Mouse (Mus musculus) spleen, adult 2 months (tissue): ENCODE results near the gene Polrmt.

Experiments used
- CTCF ChIP-seq: fragments of 200-500 bp; IDR thresholded peaks from 2 replicates; pipeline ENCODE4 v1.5.1; 2011; ENCODE audit warnings: mild to moderate bottlenecking, inconsistent platforms; ENCODE audit not compliant: insufficient read depth, insufficient read length, insufficient replicate concordance; ENCODE audit errors: extremely low read depth
- POLR2A ChIP-seq: fragments of 200-500 bp; IDR thresholded peaks from 2 replicates; pipeline ENCODE4 v1.6.1; 2011; ENCODE audit warnings: low read depth, low read length, inconsistent platforms

DNA sequence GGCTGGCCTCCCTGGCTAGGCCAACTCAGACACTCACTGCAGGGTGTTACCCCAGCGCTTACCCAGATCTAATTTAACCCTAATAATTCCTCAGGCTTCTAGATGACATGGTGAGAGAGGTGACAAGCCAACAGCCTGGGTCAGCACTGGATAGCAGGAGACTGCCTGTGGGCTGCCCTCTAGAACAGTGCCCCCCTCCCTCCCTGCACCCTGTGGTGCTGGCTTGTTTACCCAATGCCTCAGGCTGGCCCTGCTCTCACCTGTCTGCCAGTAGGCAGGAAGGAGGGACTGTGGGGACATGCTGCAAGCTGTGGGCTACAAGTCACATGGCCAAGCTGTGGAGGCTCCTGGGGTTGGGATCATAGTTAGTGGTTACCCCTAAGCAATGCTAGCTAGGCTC is 39.2 kb downstream of the Polrmt start:
- TF ChIP-seq CTCF, result no peak
- TF ChIP-seq POLR2A, result no peak
